Mouse (Mus musculus) limb, embryonic 15.5 days (tissue): ENCODE measurements at regions not wholly inside any gene's neighbourhood (a gene's known extent, or its start where the extent isn't known, plus 50 kb on each side); places are given as distances from the start of the nearest gene placed in this dataset.

Experiments used
- ATAC-seq: fragments of 200-750 bp; cut with Nextera tagmentation; 2 replicates; pipeline ENCODE4 v1.8.0; 2017; ENCODE audit warnings: low read depth, moderate TSS enrichment; ENCODE audit not compliant: insufficient number of reproducible peaks, low FRiP score, low TSS enrichment
- H3K27ac ChIP-seq: fragments of 300-500 bp; sonication (generic); 2 replicates; pipeline ENCODE4 v1.5.1; 2015; ENCODE audit warnings: moderate library complexity, mild to moderate bottlenecking, inconsistent platforms
- H3K27me3 ChIP-seq: fragments of 300-500 bp; sonication (generic); 2 replicates; pipeline ENCODE4 v1.6.1; 2015; ENCODE audit warnings: inconsistent platforms
- H3K36me3 ChIP-seq: fragments of 300-500 bp; sonication (generic); 2 replicates; pipeline ENCODE4 v1.6.1; 2015; ENCODE audit warnings: inconsistent platforms
- H3K4me1 ChIP-seq: fragments of 300-500 bp; sonication (generic); 2 replicates; pipeline ENCODE4 v1.6.1; 2015; ENCODE audit warnings: inconsistent platforms
- H3K4me2 ChIP-seq: fragments of 300-500 bp; sonication (generic); 2 replicates; pipeline ENCODE4 v1.6.1; 2015; ENCODE audit warnings: mild to moderate bottlenecking, inconsistent platforms
- H3K4me3 ChIP-seq: fragments of 300-500 bp; sonication (generic); 2 replicates; pipeline ENCODE4 v1.5.1; 2015; ENCODE audit warnings: mild to moderate bottlenecking, inconsistent platforms
- H3K9ac ChIP-seq: fragments of 300-500 bp; sonication (generic); 2 replicates; pipeline ENCODE4 v1.6.1; 2015; ENCODE audit warnings: inconsistent platforms
- H3K9me3 ChIP-seq: fragments of 300-500 bp; sonication (generic); 2 replicates; pipeline ENCODE4 v1.6.1; 2016; ENCODE audit warnings: inconsistent platforms
- WGBS: fragments of 180-500 bp; shearing (Covaris S2); methylation state at CpG from one replicate; pipeline ENCODE4 v1.1.7; 2015; 5-methylcytosine and 5-hydroxymethylcytosine counted together

DNA sequence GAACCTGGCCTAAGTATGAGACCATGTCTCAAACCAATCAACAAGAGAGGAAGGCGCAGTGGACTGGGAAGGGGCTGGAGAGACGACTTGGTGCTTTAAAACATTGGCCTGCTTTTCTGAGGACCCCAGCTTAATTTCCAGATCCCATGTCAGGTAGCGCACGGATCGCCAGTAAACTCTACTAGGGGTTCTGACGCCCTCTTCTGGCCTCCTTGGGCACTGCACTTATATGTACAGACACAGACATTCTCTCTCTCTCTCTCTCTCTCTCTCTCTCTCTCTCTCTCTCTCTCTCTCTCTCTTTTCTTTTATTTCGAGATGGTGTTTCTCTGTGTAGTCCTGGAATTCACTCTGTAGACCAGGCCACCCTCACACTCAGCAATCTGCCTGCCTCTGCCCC lies 60.0 kb upstream of the Zfp217 start:
- Histone ChIP-seq H3K4me3 (no peak overlapping the region), H3K36me3 (no peaks in the 10 kb centered on the region), H3K9me3 (no peaks in the 10 kb centered on the region), H3K4me1 (peaks cover 21% of the 10 kb centered on the region), H3K27me3 (no peaks in the 10 kb centered on the region), H3K9ac (no peak overlapping the region), H3K4me2 (no peak overlapping the region), H3K27ac (no peak overlapping the region)
- WGBS = 79% methylated on average over 7 of the region's 7 CpGs
- no peak for ATAC-seq

- Histone ChIP-seq H3K27me3 (no peaks in the 10 kb centered on the region), H3K4me3 (no peak overlapping the region), H3K4me2 (no peak overlapping the region), H3K27ac (no peak overlapping the region), H3K36me3 (no peaks in the 10 kb centered on the region), H3K4me1 (peaks cover 21% of the 10 kb centered on the region), H3K9ac (no peak overlapping the region), H3K9me3 (no peaks in the 10 kb centered on the region)
- 90% methylated on average over 6 of the region's 6 CpGs for WGBS
- ATAC-seq = no peak
Measured at GRCm38 (mm10) chr2:170207395-170207794, 59.5 kb upstream of the Zfp217 start.

GRCm38 (mm10) chr2:170206870-170207269 lies 59.0 kb upstream of the Zfp217 start:
- no peak for ATAC-seq
- Histone ChIP-seq H3K4me1 (peaks cover 21% of the 10 kb centered on the region), H3K9ac (no peak overlapping the region), H3K9me3 (no peaks in the 10 kb centered on the region), H3K4me3 (no peak overlapping the region), H3K4me2 (no peak overlapping the region), H3K36me3 (no peaks in the 10 kb centered on the region), H3K27me3 (no peaks in the 10 kb centered on the region), H3K27ac (no peak overlapping the region)
- 55% methylated on average over 14 of the region's 14 CpGs for WGBS

DNA sequence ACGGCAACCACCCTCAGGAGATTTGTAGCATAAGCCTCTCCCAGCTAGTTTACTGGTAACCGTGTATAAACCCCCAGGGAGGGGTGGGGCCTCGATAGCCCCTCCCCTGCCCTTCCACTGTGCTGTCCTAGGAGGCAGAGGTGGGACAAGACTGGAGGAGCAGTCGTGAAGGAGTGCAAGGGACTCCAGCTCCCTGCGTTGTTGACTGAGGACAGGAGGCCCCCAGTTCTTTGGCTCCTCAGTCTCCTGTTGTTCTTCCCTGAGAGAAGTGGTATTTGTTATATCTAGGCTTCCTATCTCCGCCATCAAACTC lies 58.5 kb upstream of the Zfp217 start:
- Histone ChIP-seq H3K9me3 (no peaks in the 10 kb centered on the region), H3K27ac (no peak overlapping the region), H3K27me3 (no peaks in the 10 kb centered on the region), H3K4me2 (no peak overlapping the region), H3K36me3 (no peaks in the 10 kb centered on the region), H3K4me1 (peaks cover 21% of the 10 kb centered on the region), H3K4me3 (no peak overlapping the region), H3K9ac (no peak overlapping the region)
- WGBS = 8% methylated on average over 6 of the region's 6 CpGs
- ATAC-seq = no peak

- H3K9me3 ChIP-seq = no peaks in the 10 kb centered on the region
- peak overlapping the region; percentile 34 for H3K4me3 ChIP-seq
- peak overlapping the region; percentile 59 for H3K4me2 ChIP-seq
- H3K4me1 ChIP-seq = peaks cover 21% of the 10 kb centered on the region
- H3K36me3 ChIP-seq = no peaks in the 10 kb centered on the region
- no peak for ATAC-seq
- no peak overlapping the region for H3K9ac ChIP-seq
- under 1% methylated on average over 17 of the region's 17 CpGs for WGBS
- no peaks in the 10 kb centered on the region for H3K27me3 ChIP-seq
- H3K27ac ChIP-seq = peak overlapping the region; percentile 68; the same call in 1 of the 2 replicates
Measured at GRCm38 (mm10) chr2:170205591-170206441, 57.9 kb upstream of the Zfp217 start.

DNA sequence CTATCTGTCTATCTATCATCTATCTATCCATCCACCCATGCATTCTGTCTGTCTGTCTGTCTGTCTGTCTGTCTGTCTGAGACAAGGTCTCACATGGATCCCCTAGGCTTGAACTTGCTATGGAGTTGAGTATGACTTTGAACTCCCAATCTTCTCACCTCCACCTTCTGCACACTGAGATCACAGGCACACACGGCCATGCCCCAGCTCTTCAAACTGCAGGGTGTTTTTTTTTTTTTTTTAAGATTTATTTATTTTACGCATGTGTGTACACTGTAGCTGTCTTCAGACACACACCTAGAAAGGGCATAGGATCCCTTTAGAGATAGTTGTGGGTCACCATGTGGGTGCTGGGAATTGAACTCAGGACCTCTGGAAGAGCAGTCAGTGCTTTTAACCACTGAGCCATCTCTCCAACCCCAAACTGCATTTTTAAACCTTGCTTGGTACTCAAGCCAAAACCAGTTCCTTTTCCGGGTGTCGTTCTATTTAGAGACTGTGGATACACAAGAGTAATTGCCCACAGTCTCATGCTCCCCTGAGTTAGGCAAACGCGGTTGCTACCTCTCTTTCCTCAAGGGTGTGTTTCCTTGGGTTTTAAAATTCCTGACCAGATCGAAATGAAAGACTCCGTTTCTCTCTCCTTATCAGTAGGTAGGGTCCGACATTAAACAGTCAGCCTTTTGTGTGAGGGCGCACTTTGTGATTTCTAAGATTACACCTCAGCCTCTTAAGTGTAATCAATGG lies 57.0 kb upstream of the Zfp217 start:
- H3K4me2 ChIP-seq = peak overlapping the region; percentile 59
- no peak for ATAC-seq
- peak overlapping the region; percentile 47; the same call in 1 of the 2 replicates for H3K27ac ChIP-seq
- no peaks in the 10 kb centered on the region for H3K27me3 ChIP-seq
- peaks cover 21% of the 10 kb centered on the region for H3K4me1 ChIP-seq
- WGBS = 20% methylated on average over 10 of the region's 10 CpGs
- no peaks in the 10 kb centered on the region for H3K36me3 ChIP-seq
- no peak overlapping the region for H3K9ac ChIP-seq
- peak overlapping the region; percentile 34 for H3K4me3 ChIP-seq
- H3K9me3 ChIP-seq = no peaks in the 10 kb centered on the region

DNA sequence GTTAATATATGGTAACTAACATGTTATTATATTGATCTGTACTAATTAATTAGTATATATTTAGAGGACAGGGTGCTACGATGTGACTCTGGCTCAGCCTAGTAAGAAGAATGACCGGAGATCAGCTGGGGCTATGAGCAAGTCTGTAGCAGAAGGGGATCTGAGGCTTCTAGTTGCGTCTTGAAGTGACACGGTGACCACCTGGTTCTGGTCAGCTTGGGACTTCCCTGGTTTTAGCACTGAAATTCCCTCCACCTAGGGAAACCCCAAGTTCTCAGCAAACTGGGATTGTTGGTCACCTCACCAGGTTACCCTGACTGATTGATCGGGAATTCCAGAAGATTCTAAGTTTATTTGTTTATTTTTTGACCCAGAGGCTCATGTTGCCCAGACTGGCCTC lies 55.6 kb upstream of the Zfp217 start:
- Histone ChIP-seq H3K27ac (no peak overlapping the region), H3K36me3 (no peaks in the 10 kb centered on the region), H3K4me1 (peaks cover 16% of the 10 kb centered on the region), H3K4me2 (no peak overlapping the region), H3K9me3 (no peaks in the 10 kb centered on the region), H3K27me3 (no peaks in the 10 kb centered on the region), H3K4me3 (no peak overlapping the region), H3K9ac (no peak overlapping the region)
- ATAC-seq = no peak
- 89% methylated on average over 5 of the region's 5 CpGs for WGBS

GRCm38 (mm10) chr2:170201816-170202371 lies 54.0 kb upstream of the Zfp217 start:
- Histone ChIP-seq H3K9ac (no peak overlapping the region), H3K4me2 (no peak overlapping the region), H3K4me3 (no peak overlapping the region), H3K9me3 (no peaks in the 10 kb centered on the region), H3K27me3 (no peaks in the 10 kb centered on the region), H3K4me1 (peaks cover 16% of the 10 kb centered on the region), H3K27ac (no peak overlapping the region), H3K36me3 (no peaks in the 10 kb centered on the region)
- ATAC-seq = no peak
- whole genome bisulfite sequencing = 68% methylated on average over 10 of the region's 10 CpGs
